ENCODE assay signal across 31 mouse cellular contexts in the genomic region with DNA sequence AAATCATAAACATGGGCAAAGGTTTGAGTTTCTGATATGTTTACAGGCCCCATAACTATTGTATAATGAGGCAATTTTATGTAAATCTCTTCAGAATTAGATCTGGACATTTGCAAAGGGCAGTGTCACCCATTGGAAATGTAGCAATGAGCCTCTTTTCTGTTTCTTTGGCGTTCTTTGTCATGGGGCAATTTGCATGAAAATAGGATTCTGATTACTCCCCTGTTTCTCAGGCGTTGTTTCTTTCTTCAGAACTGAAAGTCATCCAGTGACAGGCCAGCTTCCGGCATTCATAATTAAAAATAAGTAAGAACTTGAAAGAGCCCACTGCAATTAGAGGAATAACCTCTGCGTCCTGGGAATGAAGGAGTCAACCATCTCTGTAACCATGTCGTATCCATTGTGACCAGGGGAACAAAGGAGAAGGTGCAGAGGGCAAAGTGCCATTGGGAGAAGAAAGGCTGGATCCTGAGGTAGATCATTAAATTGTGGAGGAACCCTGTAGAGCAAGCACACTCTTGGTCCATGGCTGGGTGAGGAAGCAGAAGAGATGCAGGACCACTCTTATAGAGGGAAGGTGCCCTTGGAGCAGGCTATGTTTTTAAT.
DNase-seq lines count a peak whose midpoint lies in the region; ATAC-seq and TF ChIP-seq lines count a peak whose summit lies in the region.
"Had no signal": no experiment of that assay in that cellular context is flagged by ENCODE, and none has a peak within 500 bp of the region (broad histone marks: within the 10 kb centered on the region; RNA-seq: fewer than 3 reads in every experiment).

No protein-coding gene starts in this region.

- H3K9me3 ChIP-seq in forebrain, embryonic 13.5 days (replicated peaks), result no peaks in the 10 kb centered on the region; the same call in 1 of the 2 replicates
- H3K9me3 ChIP-seq in forebrain, embryonic 10.5 days, result no peaks in the 10 kb centered on the region
- no peaks in the 10 kb centered on the region for H3K9me3 ChIP-seq in midbrain, embryonic 12.5 days
- H3K9me3 ChIP-seq in midbrain, postnatal 0 days (ENCODE audit: low read length), result no peaks in the 10 kb centered on the region
- no peaks in the 10 kb centered on the region for H3K9me3 ChIP-seq in ES-E14 (ENCODE audit: control insufficient read depth, insufficient read depth, low read depth, low read length)
- H3K9me3 ChIP-seq: hindbrain, embryonic 12.5 days; limb, embryonic 10.5 days; limb, embryonic 15.5 days; liver, embryonic 13.5 days; megakaryocyte, embryonic 14.5 days; neural tube, embryonic 15.5 days had no signal

- H3K9ac ChIP-seq in forebrain, embryonic 13.5 days, result no peak overlapping the region
- H3K9ac ChIP-seq in midbrain, embryonic 12.5 days (replicated peaks), result no peak overlapping the region
- H3K9ac ChIP-seq in midbrain, postnatal 0 days (replicated peaks; ENCODE audit: low read length, poor library complexity, severe bottlenecking), result no peak overlapping the region
- no peak overlapping the region for H3K9ac ChIP-seq in ES-E14 (ENCODE audit: insufficient read depth, low read depth, low read length, poor library complexity, severe bottlenecking)
- H3K9ac ChIP-seq: forebrain, postnatal 0 days; hindbrain, embryonic 12.5 days; limb, embryonic 15.5 days; liver, embryonic 13.5 days; neural tube, embryonic 15.5 days had no signal

- TF ChIP-seq CTCF in midbrain, postnatal 0 days (IDR thresholded peaks at IDR 0.05), result no peak

- H3K27ac ChIP-seq in forebrain, embryonic 13.5 days, result no peak overlapping the region
- H3K27ac ChIP-seq in forebrain, embryonic 10.5 days, result no peak overlapping the region
- no peak overlapping the region for H3K27ac ChIP-seq in midbrain, embryonic 12.5 days (replicated peaks)
- H3K27ac ChIP-seq in midbrain, postnatal 0 days (ENCODE audit: low read depth, low read length), result no peak overlapping the region
- H3K27ac ChIP-seq in ES-E14 (ENCODE audit: insufficient read depth, low read depth, low read length, poor library complexity, severe bottlenecking), result 0 out of 2 replicates have a peak overlapping the region, but pooled peaks have one; percentile 50
- H3K27ac ChIP-seq: hindbrain, embryonic 12.5 days; limb, embryonic 10.5 days; limb, embryonic 15.5 days; liver, embryonic 13.5 days; neural tube, embryonic 15.5 days had no signal

- no peaks in the 10 kb centered on the region for H3K27me3 ChIP-seq in forebrain, embryonic 13.5 days
- H3K27me3 ChIP-seq in forebrain, embryonic 10.5 days (ENCODE audit: poor library complexity, severe bottlenecking), result no peaks in the 10 kb centered on the region
- no peaks in the 10 kb centered on the region for H3K27me3 ChIP-seq in midbrain, embryonic 12.5 days
- no peaks in the 10 kb centered on the region for H3K27me3 ChIP-seq in midbrain, postnatal 0 days (ENCODE audit: insufficient read depth, low read length)
- H3K27me3 ChIP-seq: hindbrain, embryonic 12.5 days; limb, embryonic 15.5 days; liver, embryonic 13.5 days; megakaryocyte, embryonic 14.5 days; neural tube, embryonic 15.5 days; Patski had no signal

- peak; percentile 24; the same call in 1 of the 2 replicates for ATAC-seq in forebrain, embryonic 13.5 days
- ATAC-seq in midbrain, embryonic 12.5 days (ENCODE audit: low FRiP score, low read depth), result peak; percentile 73; the same call in 1 of the 2 replicates
- no peak for ATAC-seq in midbrain, postnatal 0 days (ENCODE audit: low FRiP score)
- ATAC-seq: activated CD4-positive, CD25-positive, alpha-beta regulatory T cell, adult 4 months; CD4-positive, CD25-positive, alpha-beta regulatory T cell, adult 4 months; forebrain, postnatal 0 days; intestine, postnatal 0 days; lung, postnatal 0 days; Patski had no signal

- no peak overlapping the region for H3K4me3 ChIP-seq in forebrain, embryonic 13.5 days
- H3K4me3 ChIP-seq in forebrain, embryonic 10.5 days, result no peak overlapping the region
- no peak overlapping the region for H3K4me3 ChIP-seq in midbrain, embryonic 12.5 days
- H3K4me3 ChIP-seq in midbrain, postnatal 0 days (ENCODE audit: low read depth, low read length), result no peak overlapping the region
- H3K4me3 ChIP-seq in ES-E14 (ENCODE audit: insufficient read depth in 1 of 2, low read depth in 1 of 2, low read length in 2 of 2, poor library complexity in 1 of 2, severe bottlenecking in 1 of 2), result no peak overlapping the region
- H3K4me3 ChIP-seq: erythroblast, embryonic 14.5 days; hindbrain, embryonic 12.5 days; limb, embryonic 10.5 days; limb, embryonic 15.5 days; liver, embryonic 13.5 days; megakaryocyte, embryonic 14.5 days; neural tube, embryonic 15.5 days had no signal

- 2% methylated on average over 5 of the region's 5 CpGs for WGBS in forebrain, embryonic 13.5 days
- 20% methylated on average over 5 of the region's 5 CpGs for WGBS in forebrain, embryonic 10.5 days
- 9% methylated on average over 5 of the region's 5 CpGs for WGBS in midbrain, embryonic 12.5 days
- WGBS in midbrain, postnatal 0 days, result 14% methylated on average over 5 of the region's 5 CpGs

- in situ Hi-C loops in ES-E14 (cut with MboI; ENCODE audit: low sequenced_read_pairs in 2 of 2, unreplicated experiment in 2 of 2), result no loop called here

- H3K4me2 ChIP-seq in forebrain, embryonic 13.5 days, result no peak overlapping the region
- H3K4me2 ChIP-seq in midbrain, embryonic 12.5 days (replicated peaks), result no peak overlapping the region
- H3K4me2 ChIP-seq in midbrain, postnatal 0 days (ENCODE audit: low read depth, low read length, poor library complexity, severe bottlenecking), result no peak overlapping the region
- H3K4me2 ChIP-seq: hindbrain, embryonic 12.5 days; limb, embryonic 15.5 days; liver, embryonic 13.5 days; neural tube, embryonic 15.5 days had no signal

- no peaks in the 10 kb centered on the region for H3K36me3 ChIP-seq in forebrain, embryonic 13.5 days (ENCODE audit: poor library complexity, severe bottlenecking)
- no peaks in the 10 kb centered on the region for H3K36me3 ChIP-seq in forebrain, embryonic 10.5 days (replicated peaks)
- no peaks in the 10 kb centered on the region for H3K36me3 ChIP-seq in midbrain, embryonic 12.5 days
- no peaks in the 10 kb centered on the region for H3K36me3 ChIP-seq in midbrain, postnatal 0 days (ENCODE audit: insufficient read depth, low read length)
- no peaks in the 10 kb centered on the region for H3K36me3 ChIP-seq in ES-E14 (ENCODE audit: control insufficient read depth, insufficient read depth, low read length, poor library complexity, severe bottlenecking)
- H3K36me3 ChIP-seq: G1E; hindbrain, embryonic 12.5 days; limb, embryonic 10.5 days; limb, embryonic 15.5 days; liver, embryonic 13.5 days; neural tube, embryonic 15.5 days had no signal

- H3K4me1 ChIP-seq in forebrain, embryonic 13.5 days, result peaks cover 9% of the 10 kb centered on the region
- H3K4me1 ChIP-seq in forebrain, embryonic 10.5 days, result peaks cover 11% of the 10 kb centered on the region
- peaks cover 4% of the 10 kb centered on the region; the same call in 1 of the 2 replicates for H3K4me1 ChIP-seq in midbrain, embryonic 12.5 days
- no peaks in the 10 kb centered on the region for H3K4me1 ChIP-seq in midbrain, postnatal 0 days (ENCODE audit: insufficient read depth, low read length)
- peaks cover 0 to 5% of the 10 kb centered on the region in 2 experiments; a peak in 1 of 4 replicates for H3K4me1 ChIP-seq in ES-E14 (ENCODE audit: control insufficient read depth in 2 of 2, insufficient read depth in 2 of 2, low read length in 2 of 2, poor library complexity in 1 of 2)
- H3K4me1 ChIP-seq: limb, embryonic 10.5 days; limb, embryonic 15.5 days; liver, embryonic 13.5 days; megakaryocyte, embryonic 14.5 days; neural tube, embryonic 15.5 days had no signal

- no peak for DNase-seq in forebrain, embryonic 10.5 days (ENCODE audit: extremely low spot score, low spot score)
- DNase-seq in midbrain, postnatal 0 days (ENCODE audit: low spot score), result no peak
- DNase-seq in ES-E14 (ENCODE audit: low read depth, low spot score) (peak; percentile 71), ZHBTc4 (ENCODE audit: low read depth, low spot score) (peak; percentile 90)
- no peak for DNase-seq in ovary, postnatal 10 days (ENCODE audit: low spot score)
- DNase-seq: adrenal gland, adult 8-10 months; cerebellum, adult 11 months; cerebellum, adult 9-11 months; forebrain, postnatal 0 days; heart, postnatal 14 days; kidney, postnatal 14 days; layer of hippocampus, adult 9-11 months; liver, embryonic 13.5 days; lung, adult 18-20 months; lung, postnatal 4 days; thymus, adult 2 months; thymus, postnatal 36 days had no signal

TF ChIP-seq in ES-E14, 5 proteins besides CTCF, POLR2A, EP300 and RAD21:
- no peak for TF ChIP-seq ZNF384 (IDR thresholded peaks at IDR 0.05; ENCODE audit: low read depth, low read length)
- no peak for TF ChIP-seq ZC3H11A (IDR thresholded peaks at IDR 0.05; ENCODE audit: borderline replicate concordance, low read depth, low read length)
- no peak for TF ChIP-seq HCFC1 (IDR thresholded peaks at IDR 0.05; ENCODE audit: borderline replicate concordance, insufficient read depth, low read length)
- TF ChIP-seq CHD2 (IDR thresholded peaks at IDR 0.05; ENCODE audit: low read depth, low read length), result peak; percentile 48; the same call in 1 of the 2 replicates
- 0 out of 2 replicates have a peak, but pooled peaks have one; percentile 26 for TF ChIP-seq MAFK (IDR thresholded peaks at IDR 0.05; ENCODE audit: insufficient read depth, low read depth, low read length)

Comparison
In these comparisons a context has a peak if more than half of its experiments do, and no peak if none do; other contexts are left out.
1. DNase-seq: peak in ES-E14 (single experiment) and ZHBTc4 (single experiment); none in forebrain, embryonic 10.5 days (single experiment), midbrain, postnatal 0 days (single experiment) and ovary, postnatal 10 days (single experiment).